Mouse (Mus musculus): ENCODE data around the gene Slc5a10. TPM values are rescaled to one million over a fixed set of nuclear protein-coding genes. Genes with fewer than 3 reads are reported as not detected.

Gene Slc5a10
- under 1 TPM; 0.22 to 0.23 TPM for total RNA-seq (2021)

DNA sequence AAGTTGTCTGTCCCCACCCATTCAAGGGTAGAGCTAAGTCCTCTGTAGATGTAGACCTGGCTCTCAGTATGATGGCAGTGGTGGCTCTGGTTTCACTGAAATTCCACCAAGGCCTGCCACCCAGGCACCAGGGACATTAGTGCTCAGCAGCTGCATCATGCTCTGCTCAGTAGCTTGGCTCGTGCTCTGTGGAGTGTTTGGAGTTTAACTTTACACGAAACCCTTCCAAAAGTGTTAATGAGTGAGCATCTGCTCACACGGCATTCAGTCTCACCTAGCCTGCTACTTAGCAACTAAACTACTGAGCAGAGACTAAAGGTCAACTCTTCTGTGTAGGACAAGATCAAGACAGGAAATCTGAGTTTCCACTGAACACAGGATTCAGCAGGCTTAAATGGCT, at the start of gene Slc5a10:
Gene Slc5a10 (minus strand): TSS at position 191 of the 400 bp plus-strand sequence.
- intact Hi-C loops (cut with DNase I): no loop called here
- no peak for DNase-seq (ENCODE audit: low spot score in 2 of 2)

DNA sequence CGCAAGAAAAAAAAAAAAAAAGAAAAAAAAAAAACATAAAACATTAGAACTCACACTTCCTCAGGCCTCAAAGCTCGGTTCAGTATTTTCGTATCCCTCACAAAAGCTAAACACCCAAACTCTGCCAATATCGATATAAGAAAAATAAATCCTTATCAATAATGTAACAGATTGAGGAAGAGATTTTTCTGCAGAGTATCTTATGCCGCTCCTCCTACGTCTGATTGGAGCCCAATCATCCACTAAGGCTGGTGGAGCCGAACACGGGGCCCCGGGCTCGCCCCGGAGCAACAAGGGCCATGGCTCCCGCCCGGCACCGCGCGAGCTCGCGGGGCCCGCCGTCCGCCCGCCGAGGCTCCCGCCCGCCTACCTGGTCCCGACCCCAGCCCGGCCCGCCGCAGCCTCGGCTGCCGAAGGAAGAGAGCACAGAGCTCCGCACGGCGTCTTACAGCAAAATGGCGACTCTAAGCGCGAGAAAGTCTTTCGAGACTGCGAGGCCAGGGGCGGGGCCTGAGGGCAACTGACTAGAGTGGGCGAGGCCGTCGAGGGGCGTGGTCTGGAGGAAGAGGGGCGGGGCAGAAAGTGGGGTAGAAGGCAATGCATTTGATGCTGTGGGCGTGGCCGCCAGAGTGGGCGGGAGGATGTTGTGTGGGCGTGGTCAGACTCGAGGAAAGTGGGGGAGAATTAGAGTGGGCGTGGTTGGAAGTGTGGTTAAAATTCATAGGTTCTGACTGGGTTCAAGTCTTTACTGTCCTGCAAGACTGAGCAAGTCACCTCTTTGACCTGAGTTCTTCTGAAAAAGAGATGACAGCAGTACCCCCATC, 41.2 kb upstream of the Slc5a10 start, which contains the start of gene Prpsap2:
Gene Prpsap2 (minus strand): TSS at position 505 of the 824 bp plus-strand sequence.
- intact Hi-C loops (cut with DNase I): no loop called here

DNA sequence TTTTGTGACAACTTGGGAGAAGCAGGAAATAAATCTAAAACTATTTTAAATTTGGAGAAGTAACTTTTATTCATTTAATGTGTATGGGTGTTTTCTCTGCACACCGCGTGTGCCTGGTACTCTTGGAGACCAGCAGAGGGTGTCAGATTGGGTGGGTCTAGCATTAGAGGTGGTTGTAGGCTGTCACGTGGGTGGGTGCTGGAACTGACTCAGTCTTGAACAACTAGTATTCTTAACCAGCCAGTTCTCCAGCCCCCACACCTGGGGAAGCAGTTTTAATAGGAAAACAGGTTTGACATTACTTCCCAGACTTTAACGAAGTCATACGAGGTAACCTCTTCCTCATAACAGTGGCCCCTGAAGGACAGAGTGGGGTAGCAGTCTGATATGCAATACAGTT, 39.9 kb upstream of the Slc5a10 start:
- intact Hi-C loops (cut with DNase I): no loop called here
- DNase-seq (ENCODE audit: low spot score in 2 of 2): peak in 1 of 2 experiments; percentile 32

More for the DNA sequence above, 41.2 kb upstream of the Slc5a10 start, which contains the start of gene Prpsap2:
- DNase-seq (ENCODE audit: low spot score in 2 of 2): peak; percentile 92 to 95

- no peak for DNase-seq (ENCODE audit: low spot score in 2 of 2)
- intact Hi-C loops (cut with DNase I): no loop called here
Measured at GRCm38 (mm10) chr11:61757151-61757550, 36.5 kb upstream of the Slc5a10 start.

- intact Hi-C loops (cut with DNase I): no loop called here
- no peak for DNase-seq (ENCODE audit: low spot score in 2 of 2)
Measured at GRCm38 (mm10) chr11:61751612-61752011, 31.0 kb upstream of the Slc5a10 start.

- DNase-seq (ENCODE audit: low spot score in 2 of 2): no peak
- intact Hi-C loops (cut with DNase I): no loop called here
Measured at GRCm38 (mm10) chr11:61747161-61747560, 26.5 kb upstream of the Slc5a10 start.

DNA sequence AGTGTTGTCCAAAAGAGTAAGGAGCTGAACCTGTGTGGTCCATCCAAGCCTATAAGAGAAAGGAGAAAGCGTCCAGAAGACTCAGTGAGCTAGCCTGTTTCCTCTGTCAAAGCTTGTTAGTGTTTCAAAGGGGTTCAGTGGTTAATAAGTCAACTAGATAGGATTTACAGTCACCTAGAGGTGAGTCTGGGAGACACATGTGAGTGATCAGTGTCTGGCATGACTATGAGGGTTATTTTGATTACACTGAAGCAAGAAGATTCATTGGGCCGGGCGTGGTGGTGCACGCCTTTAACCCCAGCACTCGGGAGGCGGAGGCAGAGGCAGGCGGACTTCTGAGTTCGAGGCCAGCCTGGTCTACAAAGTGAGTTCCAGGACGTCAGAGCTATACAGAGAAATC, 25.2 kb upstream of the Slc5a10 start:
- intact Hi-C loops (cut with DNase I): no loop called here
- no peak for DNase-seq (ENCODE audit: low spot score in 2 of 2)

DNA sequence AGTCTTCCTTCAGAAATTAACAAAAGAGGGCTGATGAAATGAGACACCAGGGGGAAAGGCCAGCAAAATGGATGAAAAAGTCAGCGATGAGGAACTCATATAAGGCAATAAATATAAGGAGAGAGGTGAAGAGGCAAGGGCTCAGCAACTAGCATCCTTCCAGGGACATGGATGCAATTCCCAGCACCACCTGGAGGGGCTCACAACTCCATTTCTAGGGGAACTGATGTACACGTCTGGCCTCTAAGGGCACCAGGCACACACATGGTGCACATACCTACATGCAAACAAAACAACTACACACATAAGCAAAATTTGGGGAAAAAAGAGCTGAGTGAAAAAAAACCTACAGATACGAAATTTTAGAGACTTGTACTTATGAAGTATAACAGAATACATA, 23.8 kb upstream of the Slc5a10 start:
- DNase-seq (ENCODE audit: low spot score in 2 of 2): no peak
- intact Hi-C loops (cut with DNase I): no loop called here

- no peak for DNase-seq (ENCODE audit: low spot score in 2 of 2)
- intact Hi-C loops (cut with DNase I): no loop called here
Measured at GRCm38 (mm10) chr11:61743768-61744167, 23.1 kb upstream of the Slc5a10 start.

DNA sequence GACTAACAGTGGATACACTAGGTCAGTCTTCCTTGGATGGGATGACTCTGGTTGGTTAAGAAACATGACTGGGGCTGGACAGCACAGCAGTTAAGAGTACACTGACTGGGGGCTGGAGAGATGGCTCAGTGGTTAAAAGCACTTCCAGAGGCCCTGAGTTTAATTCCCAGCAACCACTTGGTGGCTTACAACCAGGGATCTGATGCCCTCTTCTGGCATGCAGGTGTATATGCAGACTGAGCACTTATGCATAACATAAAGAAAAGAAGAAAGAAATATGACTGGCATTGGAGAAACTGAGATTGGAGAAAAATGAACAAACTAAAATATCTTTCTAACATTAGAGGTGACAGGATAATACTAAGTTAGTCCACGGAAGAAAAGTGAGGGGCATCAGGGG, 19.9 kb upstream of the Slc5a10 start:
- DNase-seq (ENCODE audit: low spot score in 2 of 2): no peak
- intact Hi-C loops (cut with DNase I): no loop called here

DNA sequence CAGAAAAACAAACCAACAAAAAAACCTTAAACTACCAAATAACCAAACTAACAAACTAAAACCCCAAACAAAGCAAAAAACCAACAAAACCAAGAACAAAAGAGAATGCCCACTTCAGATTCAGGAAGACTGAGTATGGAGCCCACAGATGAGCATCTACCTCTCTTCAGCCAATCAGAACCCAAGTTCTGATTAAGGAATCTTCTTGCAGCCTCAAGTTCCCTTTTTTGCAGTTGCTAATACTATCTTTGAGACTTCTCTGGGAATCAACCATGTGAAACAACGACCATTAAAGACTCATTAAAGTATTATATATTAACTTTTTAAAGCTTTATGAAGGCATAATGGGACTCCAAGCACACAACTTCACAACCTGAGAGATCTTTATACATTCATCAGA, 16.7 kb upstream of the Slc5a10 start:
- intact Hi-C loops (cut with DNase I): no loop called here
- DNase-seq (ENCODE audit: low spot score in 2 of 2): no peak

GRCm38 (mm10) chr11:61732672-61733071, 12.0 kb upstream of the Slc5a10 start:
- DNase-seq (ENCODE audit: low spot score in 2 of 2): no peak
- intact Hi-C loops (cut with DNase I): no loop called here

DNA sequence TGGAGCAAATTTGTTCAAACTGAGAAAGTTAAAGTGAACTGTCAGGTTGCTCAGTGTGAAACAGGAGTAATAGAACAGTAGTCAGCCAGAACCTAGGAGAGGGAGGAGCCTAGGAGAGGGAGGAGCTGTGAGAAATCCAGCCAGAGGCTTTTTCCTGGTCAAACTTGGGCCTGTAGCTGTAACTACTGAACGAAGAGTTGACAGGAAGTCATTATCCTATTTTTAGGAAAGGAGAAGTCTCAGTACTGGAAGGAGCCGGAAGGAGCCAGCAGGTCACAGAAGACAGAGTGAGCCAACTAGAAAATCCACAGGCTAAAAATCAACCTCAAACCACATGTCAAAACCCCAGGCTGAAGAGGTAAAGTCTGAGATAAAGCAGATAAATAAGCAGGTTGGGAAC, 7.4 kb upstream of the Slc5a10 start:
- DNase-seq (ENCODE audit: low spot score in 2 of 2): no peak
- intact Hi-C loops (cut with DNase I): no loop called here

DNA sequence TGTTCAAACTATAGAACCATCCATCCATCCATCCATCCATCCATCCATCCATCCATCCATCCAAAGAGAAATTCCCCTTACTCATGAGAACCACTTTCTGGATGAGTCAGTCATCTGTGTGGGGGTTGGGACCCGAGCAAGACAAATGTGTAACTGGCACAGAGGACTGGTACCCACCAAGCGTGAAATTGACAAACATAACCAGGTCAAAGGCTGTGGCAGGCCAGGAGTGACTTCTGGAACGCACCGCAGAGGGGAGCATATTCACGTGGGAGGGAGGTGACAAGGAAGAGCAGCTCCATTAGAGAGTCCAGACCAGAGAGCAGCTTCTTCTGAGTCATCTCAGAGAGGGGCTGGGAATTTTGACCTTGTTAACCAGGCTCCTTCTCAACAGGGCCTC, 1.5 kb upstream of the Slc5a10 start:
- intact Hi-C loops (cut with DNase I): no loop called here
- no peak for DNase-seq (ENCODE audit: low spot score in 2 of 2)

- no peak for DNase-seq (ENCODE audit: low spot score in 2 of 2)
- intact Hi-C loops (cut with DNase I): no loop called here
Measured at GRCm38 (mm10) chr11:61719826-61720225, 800 bp downstream of the Slc5a10 start.

DNA sequence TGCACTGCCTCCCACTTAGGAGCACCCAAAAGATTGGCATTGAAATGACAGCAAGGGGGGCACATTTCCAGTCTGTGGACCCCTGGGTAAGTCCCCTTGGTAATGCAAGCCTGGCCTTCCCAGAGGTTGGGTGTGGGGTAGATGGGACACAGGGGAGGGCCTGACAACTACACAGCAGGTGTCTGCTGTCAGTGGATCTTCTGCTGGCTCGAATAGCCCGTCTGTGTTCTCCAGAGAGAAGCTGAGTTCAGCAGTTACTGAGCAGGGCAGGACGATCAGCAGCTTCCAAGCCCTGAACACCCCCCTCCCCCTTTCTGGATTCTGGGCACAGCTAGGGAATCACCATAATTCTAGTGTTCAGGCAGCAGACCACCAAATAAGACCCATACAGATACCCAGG, 1.2 kb downstream of the Slc5a10 start:
- DNase-seq (ENCODE audit: low spot score in 2 of 2): no peak
- intact Hi-C loops (cut with DNase I): no loop called here

DNA sequence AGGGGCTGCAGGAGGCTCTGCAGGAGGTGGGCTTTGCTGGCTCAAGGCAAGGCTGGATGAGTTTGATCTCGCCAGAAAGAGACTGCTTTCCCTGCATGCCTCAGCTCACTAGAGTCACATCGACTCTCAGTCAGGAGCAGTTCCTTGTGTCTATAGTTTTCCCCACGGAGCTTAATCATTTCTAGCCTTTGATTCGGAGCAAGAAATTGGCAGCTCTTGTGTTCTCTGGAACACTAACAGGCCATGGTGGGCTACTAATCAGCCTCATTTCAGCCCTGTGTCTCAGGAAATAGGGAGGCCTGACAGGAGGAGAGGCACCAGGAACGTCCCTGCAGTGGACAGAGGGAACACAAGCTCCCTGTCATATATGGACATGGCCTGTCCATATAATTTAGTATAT, 2.6 kb downstream of the Slc5a10 start:
- intact Hi-C loops (cut with DNase I): no loop called here
- DNase-seq (ENCODE audit: low spot score in 2 of 2): no peak

DNA sequence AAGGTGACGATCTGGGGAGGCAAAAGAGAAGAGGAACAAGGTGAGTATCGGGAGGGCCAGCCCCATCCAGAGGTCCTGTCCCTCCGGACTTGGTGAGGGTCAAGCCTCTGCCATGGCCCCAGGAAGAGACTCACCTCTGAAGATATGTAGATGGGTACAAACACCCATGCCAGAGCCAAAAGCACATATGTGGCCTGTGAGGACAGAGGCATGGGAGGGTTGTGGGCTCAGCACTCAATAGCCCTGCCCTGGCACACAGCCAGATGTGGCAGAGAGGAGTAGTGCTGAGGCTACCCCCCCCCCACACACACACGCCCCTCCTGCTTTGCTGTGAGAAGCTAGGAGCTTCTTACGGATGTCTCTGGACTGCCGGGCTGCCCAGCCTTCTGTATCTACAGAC, 5.5 kb downstream of the Slc5a10 start:
- DNase-seq (ENCODE audit: low spot score in 2 of 2): no peak
- intact Hi-C loops (cut with DNase I): loop anchor here (2.0 kb wide), 2 partner anchors 86 to 94 kb away; no protein-coding TSS in a partner anchor

GRCm38 (mm10) chr11:61714346-61715117, 6.1 kb downstream of the Slc5a10 start:
- DNase-seq (ENCODE audit: low spot score in 2 of 2): peak; percentile 57 to 68
- intact Hi-C loops (cut with DNase I): loop anchor here (1.0 to 5.0 kb wide), 6 partner anchors 48 to 297 kb away; no protein-coding TSS in a partner anchor

DNA sequence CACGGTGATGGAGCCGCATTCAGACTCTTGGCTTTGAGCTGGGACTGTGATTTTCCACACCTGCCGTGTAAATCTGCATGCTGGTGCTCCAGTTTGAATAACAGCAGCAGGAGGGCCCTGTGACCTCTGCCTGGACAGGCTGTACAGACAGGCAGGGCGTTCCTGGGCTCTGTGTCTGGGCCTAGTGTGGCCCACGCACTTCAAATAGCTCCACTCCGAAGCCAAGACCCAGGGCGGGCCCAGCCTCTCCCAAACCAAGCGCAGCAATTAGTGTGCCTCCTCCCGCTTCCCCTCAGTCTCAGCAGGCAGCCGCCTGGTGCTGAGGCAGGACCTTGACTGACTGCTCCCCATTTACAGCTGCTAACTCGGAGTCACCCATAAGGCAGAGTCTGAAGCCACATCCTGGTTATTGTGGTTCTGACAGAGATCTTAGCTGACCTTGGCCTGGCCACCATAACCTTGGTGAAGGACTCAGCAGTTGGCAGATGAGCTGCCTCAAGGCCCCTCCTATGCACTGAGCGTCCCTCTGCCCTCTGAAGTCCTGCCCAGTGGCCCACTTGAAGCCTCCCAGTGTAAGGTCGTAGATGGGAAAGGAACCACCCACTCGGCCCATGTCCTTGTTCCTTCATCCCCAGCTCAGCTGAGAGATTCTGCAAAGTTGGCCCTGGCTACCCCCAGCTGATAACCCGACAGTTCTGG, 7.3 kb downstream of the Slc5a10 start:
- no peak for DNase-seq (ENCODE audit: low spot score in 2 of 2)
- intact Hi-C loops (cut with DNase I): loop anchor here (5.0 kb wide), 3 partner anchors 186 to 296 kb away; no protein-coding TSS in a partner anchor

Data from left cerebral cortex, postnatal 36 days (tissue).